Mouse (Mus musculus): ENCODE measurements around the gene Clstn2. TPM values are rescaled to one million over a fixed set of nuclear protein-coding genes. Genes with fewer than 3 reads are reported as not detected.

The Clstn2 gene
- polyA plus RNA-seq, 1 experiment: not detected

DNA sequence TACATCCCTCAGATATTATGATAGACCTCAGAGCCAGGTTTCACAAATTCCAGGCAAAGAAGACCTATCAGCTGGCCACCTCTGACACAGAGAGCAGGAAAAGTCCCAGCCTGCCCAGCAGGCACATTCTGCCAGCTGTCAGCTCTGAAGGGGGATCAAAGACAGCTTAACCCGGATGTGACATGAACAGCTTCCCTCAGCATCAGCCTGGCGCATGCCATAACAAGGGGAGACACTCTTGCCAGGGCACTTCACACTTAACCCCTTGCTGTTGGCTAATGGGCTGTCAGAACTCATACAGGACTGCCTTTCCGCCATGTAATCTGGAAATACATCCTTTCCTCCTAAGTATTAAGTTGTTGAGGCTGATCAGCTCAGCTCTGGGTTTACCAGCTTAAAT, 403.8 kb downstream of the Clstn2 start:
- H3K4me1 ChIP-seq (ENCODE audit: control insufficient read depth, insufficient read depth, low read length): no peaks in the 10 kb centered on the region
- TF ChIP-seq CTCF (IDR thresholded peaks at IDR 0.05; ENCODE audit: low read depth, low read length) (no peak), POLR2A (IDR thresholded peaks at IDR 0.05; ENCODE audit: borderline replicate concordance, low read depth, low read length) (no peak)
- H3K4me3 ChIP-seq (ENCODE audit: insufficient read depth, low read length): no peak overlapping the region
- H3K27ac ChIP-seq (ENCODE audit: insufficient read depth, low read depth, low read length): no peak overlapping the region

DNA sequence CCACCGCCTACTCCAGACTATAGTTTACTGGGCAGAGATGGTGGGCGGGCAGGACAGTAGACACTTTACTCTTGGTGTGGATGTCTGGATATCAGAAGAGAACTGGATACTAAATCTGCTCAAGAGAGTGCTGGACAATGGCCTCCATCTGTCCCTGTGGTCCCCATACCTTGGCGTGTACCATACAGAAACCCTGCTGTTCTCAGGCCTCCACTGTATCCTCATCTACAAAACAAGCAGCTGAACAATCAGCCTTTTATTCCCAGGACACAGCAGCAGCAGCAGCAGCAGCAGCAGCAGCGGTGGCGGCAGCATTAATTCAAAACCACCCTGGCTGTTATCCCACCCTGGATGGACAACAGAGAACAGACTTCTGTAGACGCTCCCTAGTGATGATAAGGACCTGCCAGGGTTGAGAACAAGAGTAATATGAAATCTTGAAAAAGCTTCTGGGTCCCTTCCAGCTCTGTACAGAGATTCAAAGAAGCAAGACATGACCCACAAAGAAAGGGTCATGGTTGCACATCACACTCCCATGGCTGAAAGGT, 404.5 kb downstream of the Clstn2 start:
- Histone ChIP-seq H3K4me3 (ENCODE audit: insufficient read depth, low read length) (no peak overlapping the region), H3K27ac (ENCODE audit: insufficient read depth, low read depth, low read length) (no peak overlapping the region), H3K4me1 (ENCODE audit: control insufficient read depth, insufficient read depth, low read length) (no peaks in the 10 kb centered on the region)
- TF ChIP-seq POLR2A (IDR thresholded peaks at IDR 0.05; ENCODE audit: borderline replicate concordance, low read depth, low read length) (no peak), CTCF (IDR thresholded peaks at IDR 0.05; ENCODE audit: low read depth, low read length) (no peak)

DNA sequence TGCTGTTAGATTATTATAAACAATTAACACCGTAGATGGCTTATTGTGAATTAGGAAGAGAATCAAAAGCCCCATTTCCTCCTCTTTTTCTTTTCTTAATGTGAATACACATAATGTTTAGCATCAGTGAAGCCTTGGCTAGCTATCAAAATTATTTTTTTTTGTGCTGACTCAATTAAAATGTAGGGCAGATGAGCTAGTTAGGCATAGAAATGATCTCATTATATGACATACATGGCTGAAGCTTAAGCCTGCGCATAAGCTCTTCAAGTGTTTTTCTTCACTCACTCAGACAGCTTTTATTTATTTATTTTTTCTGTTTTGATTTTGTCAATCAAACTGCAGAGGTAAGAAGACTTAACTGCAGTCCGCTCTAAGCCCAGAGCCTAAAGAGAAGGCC, 405.1 kb downstream of the Clstn2 start:
- Histone ChIP-seq H3K4me1 (ENCODE audit: control insufficient read depth, insufficient read depth, low read length) (no peaks in the 10 kb centered on the region), H3K4me3 (ENCODE audit: insufficient read depth, low read length) (no peak overlapping the region), H3K27ac (ENCODE audit: insufficient read depth, low read depth, low read length) (no peak overlapping the region)
- TF ChIP-seq CTCF (IDR thresholded peaks at IDR 0.05; ENCODE audit: low read depth, low read length): no peak
- no peak for TF ChIP-seq POLR2A (IDR thresholded peaks at IDR 0.05; ENCODE audit: borderline replicate concordance, low read depth, low read length)

DNA sequence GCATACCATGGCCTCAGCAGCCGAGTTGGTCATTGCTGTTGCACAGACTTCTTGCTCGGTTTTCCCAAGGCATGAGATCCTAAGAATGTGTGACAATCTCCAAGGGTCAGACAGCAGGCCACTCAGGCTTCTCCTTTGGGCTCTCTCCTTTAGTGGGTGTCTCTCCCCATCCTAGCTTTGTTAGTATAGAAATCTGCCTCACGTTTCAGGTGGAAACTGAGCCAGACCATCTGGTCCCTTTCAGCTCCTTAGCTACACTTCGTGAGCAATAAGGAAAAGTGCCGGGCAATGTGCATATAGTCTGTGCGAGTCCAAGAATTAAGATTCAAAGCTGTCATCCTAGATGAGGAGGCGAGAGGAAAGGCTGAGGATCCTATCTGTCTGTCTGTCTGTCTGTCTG, 422.4 kb downstream of the Clstn2 start:
- Histone ChIP-seq H3K4me3 (ENCODE audit: insufficient read depth, low read length) (no peak overlapping the region), H3K4me1 (ENCODE audit: control insufficient read depth, insufficient read depth, low read length) (no peaks in the 10 kb centered on the region), H3K27ac (ENCODE audit: insufficient read depth, low read depth, low read length) (no peak overlapping the region)
- no peak for TF ChIP-seq CTCF (IDR thresholded peaks at IDR 0.05; ENCODE audit: low read depth, low read length)
- TF ChIP-seq POLR2A (IDR thresholded peaks at IDR 0.05; ENCODE audit: borderline replicate concordance, low read depth, low read length): no peak

DNA sequence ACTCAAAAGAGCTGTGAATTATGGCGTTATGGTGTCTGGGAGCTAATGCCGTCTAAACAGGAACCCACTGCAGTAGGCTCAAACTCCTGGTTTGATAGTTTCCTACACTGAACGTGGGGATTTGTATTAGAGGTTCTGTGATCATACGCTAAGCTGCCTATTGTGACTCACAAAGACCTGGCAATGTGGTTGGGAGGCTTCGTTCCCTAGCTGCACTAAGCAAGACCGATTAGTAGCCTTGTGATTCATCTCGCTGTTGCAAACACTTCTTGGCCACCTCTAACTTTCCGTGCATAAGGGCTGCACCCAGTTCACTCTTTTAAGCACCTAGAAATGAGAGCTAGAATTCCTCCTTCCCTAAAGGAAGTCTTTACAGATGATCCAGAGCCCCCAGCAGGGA, 429.3 kb downstream of the Clstn2 start:
- no peak for TF ChIP-seq POLR2A (IDR thresholded peaks at IDR 0.05; ENCODE audit: borderline replicate concordance, low read depth, low read length)
- no peak for TF ChIP-seq CTCF (IDR thresholded peaks at IDR 0.05; ENCODE audit: low read depth, low read length)
- Histone ChIP-seq H3K4me1 (ENCODE audit: control insufficient read depth, insufficient read depth, low read length) (no peaks in the 10 kb centered on the region), H3K4me3 (ENCODE audit: insufficient read depth, low read length) (no peak overlapping the region), H3K27ac (ENCODE audit: insufficient read depth, low read depth, low read length) (no peak overlapping the region)

DNA sequence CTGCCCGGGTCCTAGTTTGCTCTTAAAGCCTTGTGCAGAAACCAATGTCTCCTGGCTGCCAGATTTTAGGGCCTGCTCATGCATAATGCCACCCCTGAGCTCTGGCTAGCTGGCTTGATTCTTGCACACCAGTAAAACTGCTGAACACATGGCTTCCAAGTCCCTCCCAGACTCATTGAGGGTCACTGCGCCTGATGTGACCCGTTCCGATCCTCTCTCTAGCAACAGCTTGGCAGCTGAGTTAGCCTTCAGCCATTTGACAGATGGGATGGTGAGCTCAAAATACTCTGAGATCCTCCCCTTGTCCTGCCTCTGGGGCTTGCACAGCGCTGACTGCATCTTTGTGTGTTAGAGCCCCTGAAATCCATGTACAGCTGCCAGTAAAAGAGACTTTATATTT, 430.5 kb downstream of the Clstn2 start:
- no peak overlapping the region for H3K4me3 ChIP-seq (ENCODE audit: insufficient read depth, low read length)
- TF ChIP-seq POLR2A (IDR thresholded peaks at IDR 0.05; ENCODE audit: borderline replicate concordance, low read depth, low read length): no peak
- no peak for TF ChIP-seq CTCF (IDR thresholded peaks at IDR 0.05; ENCODE audit: low read depth, low read length)
- H3K4me1 ChIP-seq (ENCODE audit: control insufficient read depth, insufficient read depth, low read length): no peaks in the 10 kb centered on the region
- no peak overlapping the region for H3K27ac ChIP-seq (ENCODE audit: insufficient read depth, low read depth, low read length)

DNA sequence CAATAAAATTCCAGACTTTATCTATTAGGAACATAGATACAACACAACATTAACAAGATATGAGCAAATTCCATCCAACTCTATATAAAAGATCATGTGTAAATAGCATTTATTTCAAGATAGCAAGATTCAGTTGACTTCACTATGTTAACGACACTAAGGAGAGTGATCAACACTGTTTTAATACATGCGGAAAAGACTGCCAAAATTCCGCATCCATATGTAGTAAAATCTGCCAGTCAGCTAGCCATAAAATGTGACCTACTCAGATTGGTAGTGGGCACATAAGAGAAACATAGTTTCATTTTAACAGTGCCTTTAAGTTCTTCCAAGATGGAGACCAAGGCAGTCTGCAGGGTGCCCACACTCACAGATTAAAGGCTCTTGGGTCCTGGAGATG, 434.0 kb downstream of the Clstn2 start:
- no peak for TF ChIP-seq CTCF (IDR thresholded peaks at IDR 0.05; ENCODE audit: low read depth, low read length)
- no peak for TF ChIP-seq POLR2A (IDR thresholded peaks at IDR 0.05; ENCODE audit: borderline replicate concordance, low read depth, low read length)
- Histone ChIP-seq H3K27ac (ENCODE audit: insufficient read depth, low read depth, low read length) (no peak overlapping the region), H3K4me1 (ENCODE audit: control insufficient read depth, insufficient read depth, low read length) (no peaks in the 10 kb centered on the region), H3K4me3 (ENCODE audit: insufficient read depth, low read length) (no peak overlapping the region)

DNA sequence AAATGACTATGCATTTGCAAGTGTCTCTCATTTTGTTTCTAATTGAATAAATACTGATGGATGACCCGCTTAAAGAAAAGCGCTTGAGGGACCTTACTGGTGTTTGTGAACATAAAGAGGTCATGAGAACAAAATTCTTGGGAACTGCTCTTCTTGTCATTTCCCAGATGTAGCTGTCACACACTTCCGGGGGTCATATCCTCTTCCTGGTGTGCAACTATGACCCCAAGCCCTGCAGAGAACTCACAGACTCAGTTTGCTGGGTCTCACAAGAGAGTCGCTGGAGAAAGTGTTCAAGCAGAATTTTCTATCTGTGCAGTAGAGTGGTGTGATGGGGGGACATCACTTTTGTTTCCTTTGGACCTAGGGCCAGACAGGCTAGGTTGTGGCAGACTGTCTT, 442.3 kb downstream of the Clstn2 start:
- H3K27ac ChIP-seq (ENCODE audit: insufficient read depth, low read depth, low read length): no peak overlapping the region
- TF ChIP-seq POLR2A (IDR thresholded peaks at IDR 0.05; ENCODE audit: borderline replicate concordance, low read depth, low read length) (no peak), CTCF (IDR thresholded peaks at IDR 0.05; ENCODE audit: low read depth, low read length) (no peak)
- H3K4me3 ChIP-seq (ENCODE audit: insufficient read depth, low read length): no peak overlapping the region
- no peaks in the 10 kb centered on the region for H3K4me1 ChIP-seq (ENCODE audit: control insufficient read depth, insufficient read depth, low read length)

DNA sequence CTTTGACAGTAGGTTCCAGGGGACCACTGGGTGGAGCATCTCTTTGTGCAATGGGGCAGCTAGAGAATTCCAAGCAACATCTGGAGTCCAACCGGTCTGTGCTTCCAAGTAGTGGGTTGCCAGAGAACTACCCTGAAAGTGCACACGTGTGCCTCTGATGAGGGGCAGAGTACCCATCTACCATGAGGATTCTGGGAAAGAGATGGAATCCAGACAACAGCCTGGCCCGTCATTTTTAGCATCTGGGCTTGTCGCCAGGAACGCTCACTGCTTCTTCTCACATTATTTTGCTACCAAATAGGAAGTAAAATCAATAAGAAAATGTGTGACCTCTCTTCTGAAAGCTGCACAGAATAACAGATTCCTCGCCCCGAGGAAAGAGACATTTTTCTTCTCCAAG, 462.1 kb downstream of the Clstn2 start:
- H3K27ac ChIP-seq (ENCODE audit: insufficient read depth, low read depth, low read length): no peak overlapping the region
- no peak for TF ChIP-seq CTCF (IDR thresholded peaks at IDR 0.05; ENCODE audit: low read depth, low read length)
- TF ChIP-seq POLR2A (IDR thresholded peaks at IDR 0.05; ENCODE audit: borderline replicate concordance, low read depth, low read length): no peak
- H3K4me1 ChIP-seq (ENCODE audit: control insufficient read depth, insufficient read depth, low read length): no peaks in the 10 kb centered on the region
- H3K4me3 ChIP-seq (ENCODE audit: insufficient read depth, low read length): no peak overlapping the region

DNA sequence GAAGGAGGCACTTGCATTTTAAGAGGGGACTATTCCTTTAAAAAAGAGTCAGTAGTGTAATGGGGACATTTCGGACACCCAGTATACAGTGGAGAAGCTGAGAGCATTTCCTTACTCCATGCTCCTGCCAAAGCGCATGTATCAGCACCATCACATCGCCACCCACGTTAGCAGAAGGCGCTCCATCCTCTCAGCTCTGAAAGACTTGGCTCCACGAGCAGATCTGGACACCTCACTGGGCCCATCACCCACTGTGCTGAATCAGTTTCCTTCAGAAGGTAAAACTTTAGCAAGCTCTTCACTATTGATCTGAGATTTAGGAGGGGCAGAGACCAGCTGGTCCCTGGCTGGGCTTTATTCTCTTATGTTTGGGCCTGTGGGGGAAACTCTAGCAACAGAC, 469.9 kb downstream of the Clstn2 start:
- H3K4me1 ChIP-seq (ENCODE audit: control insufficient read depth, insufficient read depth, low read length): no peaks in the 10 kb centered on the region
- no peak overlapping the region for H3K27ac ChIP-seq (ENCODE audit: insufficient read depth, low read depth, low read length)
- no peak for TF ChIP-seq POLR2A (IDR thresholded peaks at IDR 0.05; ENCODE audit: borderline replicate concordance, low read depth, low read length)
- no peak for TF ChIP-seq CTCF (IDR thresholded peaks at IDR 0.05; ENCODE audit: low read depth, low read length)
- no peak overlapping the region for H3K4me3 ChIP-seq (ENCODE audit: insufficient read depth, low read length)

DNA sequence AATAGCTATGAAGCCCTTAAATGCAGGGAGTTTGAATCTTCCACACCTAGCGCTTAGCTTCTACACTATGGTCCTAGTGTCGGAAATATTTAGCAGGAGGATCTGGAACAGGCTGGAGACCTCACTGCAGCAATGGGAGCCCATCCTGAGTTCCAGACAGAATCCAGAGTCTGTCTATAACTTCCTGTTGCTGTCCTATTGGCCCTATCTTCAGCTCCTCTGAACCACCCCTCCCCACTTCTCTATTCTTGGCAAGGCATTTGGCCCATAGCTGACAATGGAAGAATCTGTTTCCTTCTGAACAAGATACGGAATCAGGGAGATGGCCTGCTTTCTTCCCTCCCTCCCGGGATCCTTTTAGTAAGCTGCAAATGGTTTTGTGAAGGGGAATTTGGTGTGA, 488.6 kb downstream of the Clstn2 start:
- no peak overlapping the region for H3K27ac ChIP-seq (ENCODE audit: insufficient read depth, low read depth, low read length)
- no peaks in the 10 kb centered on the region for H3K4me1 ChIP-seq (ENCODE audit: control insufficient read depth, insufficient read depth, low read length)
- TF ChIP-seq POLR2A (IDR thresholded peaks at IDR 0.05; ENCODE audit: borderline replicate concordance, low read depth, low read length) (no peak), CTCF (IDR thresholded peaks at IDR 0.05; ENCODE audit: low read depth, low read length) (no peak)
- no peak overlapping the region for H3K4me3 ChIP-seq (ENCODE audit: insufficient read depth, low read length)
